Mouse (Mus musculus) layer of hippocampus, adult 11-12 months (tissue): ENCODE measurements around the gene Hs6st1.

Experiments used
- DNase-seq: peaks from one replicate; pipeline ENCODE4 v3.0.0; 2022; ENCODE audit warnings: low spot score

Gene Hs6st1

GRCm38 (mm10) chr1:36130307-36131035 lies 62.3 kb downstream of the Hs6st1 start:
- no peak for DNase-seq

DNA sequence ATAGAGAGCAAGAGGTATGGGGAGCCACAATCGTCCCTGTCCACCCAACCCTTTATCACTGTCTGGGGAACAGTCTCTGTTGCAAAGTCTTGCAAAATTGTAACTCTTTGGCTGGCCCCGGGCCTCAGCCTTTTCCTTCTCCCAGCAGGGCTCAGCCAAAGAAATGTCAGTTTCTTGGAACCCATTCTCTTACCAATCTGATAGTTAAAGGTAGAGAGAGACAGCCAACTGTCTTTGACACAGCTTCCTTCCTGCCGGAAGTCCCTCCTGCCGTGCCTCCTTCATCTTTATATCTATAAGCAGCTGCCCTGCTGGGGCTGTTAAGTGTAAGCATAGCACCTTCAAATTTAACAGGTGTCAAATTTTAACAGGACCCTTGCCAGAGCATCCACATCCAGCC lies 63.0 kb downstream of the Hs6st1 start:
- no peak for DNase-seq

DNA sequence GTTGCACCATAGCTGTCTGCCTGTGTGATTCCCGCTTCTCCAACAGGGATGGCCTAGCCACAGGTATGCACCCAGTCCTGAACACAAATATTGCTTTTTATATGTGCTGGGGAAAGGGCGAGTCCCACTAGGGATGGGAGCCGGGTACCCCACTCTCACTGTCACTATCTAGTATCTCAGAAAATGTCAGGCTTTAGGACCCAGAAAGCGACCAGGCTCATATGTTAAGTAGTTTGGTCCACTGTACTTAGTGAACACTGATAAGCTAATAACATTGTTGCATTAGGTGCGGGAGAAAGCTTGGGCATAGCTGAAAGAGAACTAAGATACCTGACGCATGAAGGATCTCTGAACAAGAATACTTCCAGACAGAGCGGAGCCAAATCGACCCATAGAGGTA lies 63.6 kb downstream of the Hs6st1 start:
- no peak for DNase-seq

DNA sequence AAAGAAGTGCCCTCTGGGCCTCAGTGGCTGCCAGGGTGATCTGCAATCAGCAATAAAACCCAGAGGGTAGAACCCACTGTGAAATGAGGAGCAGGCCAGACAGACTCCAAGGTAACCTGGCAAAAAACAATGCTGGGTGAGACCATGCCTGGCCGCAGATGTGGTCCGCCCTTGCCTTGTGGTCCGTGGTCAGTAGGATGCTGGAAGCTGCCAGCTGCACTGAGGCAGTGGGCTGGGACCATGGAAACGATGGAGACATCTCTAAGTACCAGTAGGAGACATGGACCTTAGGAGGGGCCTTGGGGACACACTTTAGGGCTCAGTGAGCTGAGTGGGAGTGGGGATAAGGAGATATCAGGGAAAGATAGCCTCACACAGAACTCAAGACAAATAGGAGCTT lies 64.0 kb downstream of the Hs6st1 start:
- no peak for DNase-seq

DNA sequence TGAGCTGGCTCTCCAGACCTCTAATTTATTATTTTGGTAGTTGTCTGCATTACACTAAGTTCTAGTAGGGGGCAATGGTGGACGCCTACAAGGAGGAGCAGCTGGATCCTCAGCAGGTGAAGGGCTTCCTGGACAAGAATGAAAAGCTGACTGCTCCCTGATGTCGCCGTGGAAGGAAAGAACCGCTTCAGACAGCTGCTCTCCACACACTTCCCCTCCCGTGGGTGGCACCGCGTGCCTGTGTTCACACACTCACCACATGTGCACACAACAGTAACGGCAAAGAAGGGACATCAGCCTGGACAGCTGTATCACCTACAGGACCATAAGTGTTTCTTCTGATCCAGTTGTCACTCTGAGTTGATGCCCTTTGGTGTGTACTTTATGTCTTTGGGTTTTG lies 64.8 kb downstream of the Hs6st1 start:
- DNase-seq: no peak

GRCm38 (mm10) chr1:36133647-36134046 lies 65.4 kb downstream of the Hs6st1 start:
- no peak for DNase-seq

DNA sequence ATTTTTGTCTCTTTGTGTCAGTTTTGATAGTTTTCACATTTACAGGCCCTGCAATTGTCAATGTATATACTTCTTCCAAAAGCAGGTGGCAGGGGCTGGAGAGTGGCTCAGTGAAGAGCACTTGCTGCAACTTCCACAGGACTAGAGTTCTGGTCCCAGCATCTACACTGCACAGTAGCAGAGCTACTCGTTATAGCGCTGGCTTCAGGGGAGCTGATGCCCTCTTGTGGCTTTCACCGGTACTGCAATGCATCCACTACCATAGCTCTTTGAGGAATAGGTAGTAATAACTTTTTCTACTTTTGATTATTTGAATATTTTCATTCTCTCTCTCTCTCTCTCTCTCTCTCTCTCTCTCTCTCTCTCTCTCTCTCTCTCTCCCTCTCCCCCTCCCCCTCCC lies 66.4 kb downstream of the Hs6st1 start:
- DNase-seq: peak; percentile 82

GRCm38 (mm10) chr1:36140311-36140710 lies 72.1 kb downstream of the Hs6st1 start:
- peak; percentile 40 for DNase-seq

- peak; percentile 58 for DNase-seq
Measured at GRCm38 (mm10) chr1:36145050-36145449, 76.8 kb downstream of the Hs6st1 start.

DNA sequence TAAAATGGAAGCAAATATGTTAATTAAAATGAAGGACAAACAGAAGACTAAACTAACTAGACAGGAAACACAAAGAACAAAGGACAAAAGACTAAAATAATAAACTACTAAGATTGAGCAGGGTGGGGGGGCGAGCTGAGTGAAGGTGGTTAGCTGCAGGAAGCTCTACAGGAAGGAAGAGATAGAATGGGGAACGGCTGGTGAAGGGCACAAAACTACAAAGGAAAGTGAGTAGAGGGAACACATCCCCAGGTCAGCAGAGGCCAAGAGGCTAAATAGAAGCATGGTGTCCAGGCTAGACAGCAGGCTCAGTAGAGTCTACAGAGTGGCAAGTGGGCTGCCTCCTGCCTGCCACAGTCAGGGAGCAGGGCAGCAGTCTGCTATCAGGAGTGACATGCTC lies 80.6 kb downstream of the Hs6st1 start:
- no peak for DNase-seq

GRCm38 (mm10) chr1:36149411-36149810 lies 81.2 kb downstream of the Hs6st1 start:
- no peak for DNase-seq
